ENCODE assay signal across 8 mouse cellular contexts in genomic region chr5:116031190-116031577, GRCm38 (mm10). TPM values are rescaled to one million over a fixed set of nuclear protein-coding genes. Genes with fewer than 3 reads are reported as not detected.
DNase-seq lines count a peak whose midpoint lies in the region; ATAC-seq and TF ChIP-seq lines count a peak whose summit lies in the region.

No protein-coding gene starts in this region.

- WGBS in embryonic facial prominence, embryonic 11.5 days = 7% methylated on average over 14 of the region's 14 CpGs
- WGBS in heart, embryonic 13.5 days = 2% methylated on average over 14 of the region's 14 CpGs
- 2% methylated on average over 14 of the region's 14 CpGs for WGBS in lung, adult 2 months

- peak; percentile 70 to 73 for DNase-seq in B cell, adult 2 months
- peak; percentile 68 for DNase-seq in WW6 (ENCODE audit: low read depth, low spot score)
- DNase-seq in embryonic facial prominence, embryonic 11.5 days (ENCODE audit: low spot score) = peak; percentile 90
- DNase-seq in kidney, postnatal 25 days = peak; percentile 66 to 73
- DNase-seq in lung, adult 2 months = peak; percentile 60
- peak; percentile 16 for DNase-seq in ovary, adult 18-20 months (ENCODE audit: low spot score)
- peak; percentile 78 for DNase-seq in thymus, postnatal 14 days

- TF ChIP-seq POLR2A in lung, adult 2 months (IDR thresholded peaks at IDR 0.05; ENCODE audit: borderline replicate concordance, extremely low read depth, low read depth, low read length) = no peak

- no peak overlapping the region for H3K27ac ChIP-seq in embryonic facial prominence, embryonic 11.5 days (replicated peaks; ENCODE audit: low read depth, low read length)
- no peak overlapping the region for H3K27ac ChIP-seq in heart, embryonic 13.5 days (replicated peaks)

- no peaks in the 10 kb centered on the region for H3K36me3 ChIP-seq in embryonic facial prominence, embryonic 11.5 days (replicated peaks; ENCODE audit: control insufficient read depth, insufficient read depth, low read depth, low read length)
- no peaks in the 10 kb centered on the region for H3K36me3 ChIP-seq in heart, embryonic 13.5 days

- H3K4me2 ChIP-seq in embryonic facial prominence, embryonic 11.5 days (ENCODE audit: low read depth, low read length) = no peak overlapping the region; the same call in 1 of the 2 replicates
- H3K4me2 ChIP-seq in heart, embryonic 13.5 days = peak overlapping the region; percentile 58

- peak; percentile 82 for TF ChIP-seq CTCF in lung, adult 2 months (IDR thresholded peaks at IDR 0.05; ENCODE audit: insufficient read depth, low read length)

- no peaks in the 10 kb centered on the region for H3K27me3 ChIP-seq in embryonic facial prominence, embryonic 11.5 days (ENCODE audit: control insufficient read depth, insufficient read depth, low read length)
- H3K27me3 ChIP-seq in heart, embryonic 13.5 days (replicated peaks) = peaks cover 15% of the 10 kb centered on the region

- no peak overlapping the region for H3K9ac ChIP-seq in embryonic facial prominence, embryonic 11.5 days (replicated peaks; ENCODE audit: low read length)
- no peak overlapping the region for H3K9ac ChIP-seq in heart, embryonic 13.5 days

- no peak overlapping the region for H3K4me3 ChIP-seq in embryonic facial prominence, embryonic 11.5 days (ENCODE audit: low read depth, low read length)
- H3K4me3 ChIP-seq in heart, embryonic 13.5 days = 0 out of 2 replicates have a peak overlapping the region, but pooled peaks have one; percentile 16
- H3K4me3 ChIP-seq in lung, adult 2 months (replicated peaks; ENCODE audit: extremely low read depth, low read depth, low read length) = no peak overlapping the region

- no peaks in the 10 kb centered on the region for H3K9me3 ChIP-seq in embryonic facial prominence, embryonic 11.5 days (replicated peaks; ENCODE audit: control insufficient read depth, low read length)
- no peaks in the 10 kb centered on the region for H3K9me3 ChIP-seq in heart, embryonic 13.5 days

- no peak for ATAC-seq in embryonic facial prominence, embryonic 11.5 days (replicated peaks; ENCODE audit: insufficient number of reproducible peaks, low FRiP score, low TSS enrichment, low read depth)
- ATAC-seq in heart, embryonic 13.5 days (ENCODE audit: extremely low read depth, insufficient number of reproducible peaks, low FRiP score, low TSS enrichment) = no peak

- H3K4me1 ChIP-seq in embryonic facial prominence, embryonic 11.5 days (ENCODE audit: control insufficient read depth, insufficient read depth, low read length) = no peaks in the 10 kb centered on the region
- H3K4me1 ChIP-seq in heart, embryonic 13.5 days = peaks cover 24% of the 10 kb centered on the region
- H3K4me1 ChIP-seq in lung, adult 2 months (ENCODE audit: control insufficient read depth, insufficient read depth, low read length) = no peaks in the 10 kb centered on the region

RNA-seq across cellular contexts. Expression of gene Prkab1, which starts 6.9 kb away (rescaled TPM):
- polyA plus RNA-seq in embryonic facial prominence, embryonic 11.5 days (2014; fragmentation: Nextera tagmentation; extraction: Ambion mirVana) = 53.2 and 56.3 TPM in 2 replicates
- 43.1 and 43.9 TPM in 2 replicates for polyA plus RNA-seq in heart, embryonic 13.5 days (2015; fragmentation: Nextera tagmentation; extraction: Ambion mirVana)
- 77.3 and 92.5 TPM in 2 replicates for polyA plus RNA-seq in lung, adult 2 months (2012; rRNA removed)

RNA-seq across cellular contexts. Expression of gene Tmem233, which starts 51.9 kb away (rescaled TPM):
- not detected in 2 replicates for polyA plus RNA-seq in embryonic facial prominence, embryonic 11.5 days (2014; fragmentation: Nextera tagmentation; extraction: Ambion mirVana)
- 0.05 TPM in 1 of 2 replicates, not detected in the other for polyA plus RNA-seq in heart, embryonic 13.5 days (2015; fragmentation: Nextera tagmentation; extraction: Ambion mirVana)
- 0.12 and 0.69 TPM in 2 replicates for polyA plus RNA-seq in lung, adult 2 months (2012; rRNA removed)

Comparison
In these comparisons a context has a peak if more than half of its experiments do, and no peak if none do; other contexts are left out.
1. DNase-seq: peak in every context shown above with its lines; median percentile 90 in embryonic facial prominence, embryonic 11.5 days; 78 in thymus, postnatal 14 days; 72 in B cell, adult 2 months; 70 in kidney, postnatal 25 days; 68 in WW6; 60 in lung, adult 2 months; 16 in ovary, adult 18-20 months.